Mouse (Mus musculus) limb, embryonic 14.5 days (tissue): ENCODE data around the gene Zfand2a. TPM values are rescaled to one million over a fixed set of nuclear protein-coding genes. Genes with fewer than 3 reads are reported as not detected.
A peak's percentile ranks its signal among the peaks of the same experiment; 100 is the strongest.

ENCODE experiments used
- ATAC-seq: fragments of 200-750 bp; cut with Nextera tagmentation; 2 replicates; pipeline ENCODE4 v1.8.0; 2017; ENCODE audit warnings: low read depth, moderate number of reproducible peaks, moderate TSS enrichment; ENCODE audit not compliant: low FRiP score
- DNase-seq: peaks from one replicate; pipeline ENCODE4 v3.0.0-alpha.2; 2015; ENCODE audit warnings: low spot score
- H3K27ac ChIP-seq: fragments of 300-500 bp; sonication (generic); replicated peaks from 2 replicates; pipeline ENCODE4 v1.5.1; 2014; ENCODE audit warnings: low read depth, mild to moderate bottlenecking, low read length, moderate library complexity, mixed read lengths
- H3K27me3 ChIP-seq: fragments of 300-500 bp; sonication (generic); 2 replicates; pipeline ENCODE4 v1.6.1; 2014; ENCODE audit warnings: low read length, mixed read lengths; ENCODE audit not compliant: control insufficient read depth, insufficient read depth
- H3K36me3 ChIP-seq: fragments of 300-500 bp; sonication (generic); 2 replicates; pipeline ENCODE4 v1.6.1; 2014; ENCODE audit warnings: mild to moderate bottlenecking, low read length, moderate library complexity, mixed read lengths; ENCODE audit not compliant: control insufficient read depth, insufficient read depth
- H3K4me1 ChIP-seq: fragments of 300-500 bp; sonication (generic); 2 replicates; pipeline ENCODE4 v1.6.1; 2014; ENCODE audit warnings: antibody characterized with exemption, low read length, mixed read lengths; ENCODE audit not compliant: control insufficient read depth, insufficient read depth
- H3K4me2 ChIP-seq: fragments of 300-500 bp; sonication (generic); replicated peaks from 2 replicates; pipeline ENCODE4 v1.6.1; 2014; ENCODE audit warnings: low read depth, mild to moderate bottlenecking, low read length, moderate library complexity; ENCODE audit not compliant: severe bottlenecking
- H3K4me3 ChIP-seq: fragments of 300-500 bp; sonication (generic); replicated peaks from 2 replicates; pipeline ENCODE4 v1.5.1; 2014; ENCODE audit warnings: low read length
- H3K9ac ChIP-seq: fragments of 300-500 bp; sonication (generic); 2 replicates; pipeline ENCODE4 v1.6.1; 2014; ENCODE audit warnings: mild to moderate bottlenecking, low read depth, low read length, moderate library complexity; ENCODE audit not compliant: severe bottlenecking
- H3K9me3 ChIP-seq: fragments of 300-500 bp; sonication (generic); 2 replicates; pipeline ENCODE4 v1.6.1; 2016; ENCODE audit warnings: low read length; ENCODE audit not compliant: control insufficient read depth
- POLR2A ChIP-seq: fragments of 200-500 bp; IDR thresholded peaks from 2 replicates; pipeline ENCODE4 v1.8.0; 2012; ENCODE audit warnings: inconsistent platforms, mild to moderate bottlenecking, moderate library complexity, borderline replicate concordance; ENCODE audit not compliant: insufficient read depth, insufficient read length; ENCODE audit errors: extremely low read depth
- WGBS: fragments of 180-500 bp; shearing (Covaris S2); extraction: QIAGEN DNeasy Blood & Tissue Kit; methylation state at CpG from one replicate; pipeline ENCODE4 v1.1.7; 2014; 5-methylcytosine and 5-hydroxymethylcytosine counted together
- polyA plus RNA-seq, 2 experiments: library from polyadenylated mRNA; depleted of rRNA in 1 of 2; stranded (reverse) in 1 of 2; unstranded in 1 of 2; fragments of >200 nt; fragmentation: Nextera tagmentation in 1 of 2; extraction: Ambion mirVana in 1 of 2; gene quantifications; 2 replicates each; pipeline versions ENCODE4 v1.2.1 to v1.2.3; 2012 to 2014

The Zfand2a gene
- polyA plus RNA-seq, 2 experiments = 6.2 to 16.4 TPM

GRCm38 (mm10) chr5:139498791-139499190, 14.4 kb upstream of the Zfand2a start:
- Histone ChIP-seq H3K9me3 (no peaks in the 10 kb centered on the region), H3K4me1 (no peaks in the 10 kb centered on the region; the same call in 1 of the 2 replicates), H3K9ac (no peak overlapping the region), H3K27ac (no peak overlapping the region), H3K27me3 (no peaks in the 10 kb centered on the region), H3K4me3 (no peak overlapping the region), H3K36me3 (no peaks in the 10 kb centered on the region), H3K4me2 (no peak overlapping the region)
- DNase-seq = no peak
- 57% methylated on average over 5 of the region's 5 CpGs for WGBS
- TF ChIP-seq POLR2A = no peak
- ATAC-seq = no peak

- 47% methylated on average over 5 of the region's 5 CpGs for WGBS
- no peak for ATAC-seq
These were observed 12.6 kb upstream of the Zfand2a start for GRCm38 (mm10) chr5:139496939-139497338.

DNA sequence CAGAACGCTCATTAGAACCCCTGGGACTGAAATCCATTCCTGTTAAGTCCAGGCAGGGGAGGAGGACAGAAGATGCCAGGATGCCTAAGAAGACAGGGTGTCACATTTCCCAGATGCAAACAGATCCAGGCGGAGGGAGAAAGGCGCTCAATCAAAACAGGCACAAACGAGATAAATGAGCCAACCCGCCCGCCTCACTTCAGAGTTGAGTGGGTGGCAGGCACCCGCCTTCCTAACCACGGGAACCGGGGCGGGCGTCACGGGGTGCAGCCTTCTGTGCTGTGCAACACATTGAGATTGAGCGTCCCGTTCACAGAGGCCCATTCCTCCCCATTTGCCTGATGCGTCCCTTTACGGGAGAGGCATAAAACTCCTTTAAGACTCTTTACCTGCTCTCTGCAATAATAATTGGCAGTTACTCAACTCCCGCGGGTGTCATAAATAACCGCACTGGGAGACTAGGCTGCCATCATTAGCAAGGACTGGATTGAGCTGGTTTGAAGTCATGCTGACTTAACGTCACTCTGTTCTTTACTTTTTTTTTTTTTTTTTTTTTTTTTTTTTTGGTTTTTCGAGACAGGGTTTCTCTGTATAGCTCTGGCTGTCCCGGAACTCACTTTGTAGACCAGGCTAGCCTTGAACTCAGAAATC, 10.8 kb upstream of the Zfand2a start:
- Histone ChIP-seq H3K4me1 (no peaks in the 10 kb centered on the region; the same call in 1 of the 2 replicates), H3K4me3 (no peak overlapping the region), H3K9me3 (no peaks in the 10 kb centered on the region), H3K27me3 (no peaks in the 10 kb centered on the region), H3K4me2 (peak overlapping the region; percentile 15; the same call in 1 of the 2 replicates), H3K27ac (no peak overlapping the region), H3K9ac (0 out of 2 replicates have a peak overlapping the region, but pooled peaks have one; percentile 7), H3K36me3 (no peaks in the 10 kb centered on the region)
- 13% methylated on average over 22 of the region's 22 CpGs for WGBS
- TF ChIP-seq POLR2A = no peak
- DNase-seq (peak; percentile 53), ATAC-seq (peak; percentile 30; the same call in 1 of the 2 replicates)

More at GRCm38 (mm10) chr5:139496939-139497338, 12.6 kb upstream of the Zfand2a start:
- H3K27me3 ChIP-seq = no peaks in the 10 kb centered on the region
- no peaks in the 10 kb centered on the region for H3K9me3 ChIP-seq
- no peak overlapping the region for H3K4me3 ChIP-seq
- no peak for DNase-seq
- no peaks in the 10 kb centered on the region for H3K36me3 ChIP-seq
- H3K27ac ChIP-seq = no peak overlapping the region
- no peak overlapping the region for H3K9ac ChIP-seq
- H3K4me2 ChIP-seq = no peak overlapping the region
- no peaks in the 10 kb centered on the region; the same call in 1 of the 2 replicates for H3K4me1 ChIP-seq
- no peak for TF ChIP-seq POLR2A

- H3K4me3 ChIP-seq = no peak overlapping the region
- WGBS = 26% methylated on average over 5 of the region's 5 CpGs
- ATAC-seq = no peak
These were observed 9.3 kb upstream of the Zfand2a start for GRCm38 (mm10) chr5:139493690-139494089.

DNA sequence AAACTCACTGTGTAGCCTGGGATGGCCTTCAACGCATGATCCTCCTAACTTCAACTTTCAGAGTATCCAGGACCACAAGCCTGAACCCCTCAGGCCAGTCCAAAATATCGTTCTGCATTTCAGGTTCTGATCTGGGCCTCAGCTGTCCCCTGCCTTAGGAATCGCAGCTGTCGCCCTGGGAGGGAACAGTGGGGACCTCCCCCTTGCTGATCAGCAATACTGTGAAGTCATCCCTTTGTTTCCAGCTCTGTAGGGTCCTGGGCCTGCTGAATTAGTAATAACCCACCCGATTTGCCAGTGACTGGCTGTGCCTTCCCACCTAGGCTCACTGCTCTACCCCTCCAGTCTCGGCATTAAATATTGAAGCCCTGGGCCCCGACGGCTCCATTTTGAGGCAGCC, 7.0 kb upstream of the Zfand2a start:
- WGBS = 69% methylated on average over 8 of the region's 8 CpGs
- H3K9me3 ChIP-seq = no peaks in the 10 kb centered on the region

More at GRCm38 (mm10) chr5:139493690-139494089, 9.3 kb upstream of the Zfand2a start:
- no peak overlapping the region for H3K9ac ChIP-seq
- no peaks in the 10 kb centered on the region for H3K27me3 ChIP-seq
- H3K27ac ChIP-seq = no peak overlapping the region
- no peaks in the 10 kb centered on the region for H3K9me3 ChIP-seq
- no peak for TF ChIP-seq POLR2A
- DNase-seq = no peak
- no peaks in the 10 kb centered on the region; the same call in 1 of the 2 replicates for H3K4me1 ChIP-seq
- H3K4me2 ChIP-seq = no peak overlapping the region
- no peaks in the 10 kb centered on the region for H3K36me3 ChIP-seq

More for the DNA sequence above, 7.0 kb upstream of the Zfand2a start:
- DNase-seq (no peak), ATAC-seq (no peak; the same call in 1 of the 2 replicates)
- H3K27me3 ChIP-seq = no peaks in the 10 kb centered on the region
- no peaks in the 10 kb centered on the region; the same call in 1 of the 2 replicates for H3K4me1 ChIP-seq
- no peak overlapping the region for H3K4me3 ChIP-seq
- no peaks in the 10 kb centered on the region for H3K36me3 ChIP-seq
- H3K4me2 ChIP-seq = no peak overlapping the region
- H3K27ac ChIP-seq = no peak overlapping the region
- no peak for TF ChIP-seq POLR2A
- H3K9ac ChIP-seq = no peak overlapping the region
